Mouse (Mus musculus) retina, postnatal 7 days (tissue): Measurements from ENCODE around the gene Tulp2.
"Not testable (repeated sequence)": the region's sequence is repeated elsewhere in the genome, so short reads cannot be mapped to it uniquely, and the experiment has no call there.

ENCODE experiments used
- DNase-seq: peaks from one replicate; pipeline ENCODE4 v3.0.0-alpha.2; 2012; ENCODE audit warnings: low read depth, low spot score

Gene Tulp2

GRCm38 (mm10) chr7:45459564-45460140, 22.0 kb upstream of the Tulp2 start, which contains the start of gene Ftl1:
TSS of gene Ftl1 (minus strand) at chr7:45459884.
- peak; percentile 95 for DNase-seq

DNA sequence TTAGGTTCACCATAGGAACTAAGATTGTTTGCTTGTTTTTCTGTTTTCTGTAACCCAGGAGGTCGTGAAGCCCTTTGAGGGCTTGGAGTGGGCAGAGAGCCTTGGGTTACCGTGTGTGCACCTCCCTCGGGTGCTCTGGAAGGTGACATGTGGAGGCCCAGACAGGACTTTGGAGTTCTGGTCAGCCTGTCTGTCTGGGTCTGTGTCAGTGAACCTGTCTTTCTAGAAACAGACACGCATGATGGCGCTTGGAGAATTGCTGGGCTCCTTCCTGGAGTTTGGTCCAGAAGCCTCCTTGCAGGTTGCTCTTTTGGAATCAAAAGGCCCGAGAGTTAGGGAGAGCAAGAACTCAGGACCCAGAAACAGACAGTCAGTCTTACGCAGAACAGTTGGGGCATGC, 21.3 kb upstream of the Tulp2 start:
- no peak for DNase-seq

- DNase-seq: no peak
Observed at GRCm38 (mm10) chr7:45460860-45461314, 20.8 kb upstream of the Tulp2 start.

DNA sequence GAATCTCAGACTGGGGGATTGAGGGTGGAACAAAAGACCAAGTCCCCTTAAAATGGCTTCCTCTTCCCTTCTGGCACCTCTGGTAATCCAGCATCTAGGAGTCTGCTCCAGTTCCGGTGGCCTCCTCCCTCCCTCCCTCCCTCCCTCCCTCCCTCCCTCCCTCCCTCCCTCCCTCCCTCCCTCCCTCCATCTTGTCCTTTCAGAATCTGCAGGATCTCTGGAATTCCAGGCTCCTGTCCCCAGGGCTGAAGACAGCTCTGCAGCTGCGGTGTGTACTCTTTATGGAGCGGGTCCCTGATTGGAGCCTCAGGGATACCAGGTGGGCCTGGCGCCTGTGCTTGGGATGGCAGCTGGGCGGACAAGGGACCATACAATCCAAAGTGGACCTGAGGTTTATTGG, 20.4 kb upstream of the Tulp2 start:
- no peak for DNase-seq

- DNase-seq: no peak
Observed at GRCm38 (mm10) chr7:45461781-45462180, 19.9 kb upstream of the Tulp2 start.

DNA sequence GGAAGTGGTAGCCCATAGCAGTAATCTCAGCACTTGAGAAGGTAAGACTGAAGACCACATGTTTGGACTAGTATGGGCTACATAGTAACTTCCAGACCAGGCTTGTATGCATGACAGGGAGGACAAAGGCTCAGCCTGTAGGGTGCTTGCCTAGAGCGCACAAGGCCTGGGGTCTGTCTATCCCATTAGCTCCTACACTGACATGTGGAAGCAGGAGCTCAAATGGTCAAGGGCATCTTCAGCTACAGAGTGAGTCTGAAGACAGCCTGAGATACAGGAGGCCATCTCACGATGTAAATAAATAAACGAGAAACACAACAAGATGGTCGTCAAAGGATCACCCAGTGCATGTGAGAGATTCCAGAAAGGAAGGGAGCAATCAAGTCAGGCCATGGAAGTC, 19.4 kb upstream of the Tulp2 start:
- DNase-seq: no peak

DNA sequence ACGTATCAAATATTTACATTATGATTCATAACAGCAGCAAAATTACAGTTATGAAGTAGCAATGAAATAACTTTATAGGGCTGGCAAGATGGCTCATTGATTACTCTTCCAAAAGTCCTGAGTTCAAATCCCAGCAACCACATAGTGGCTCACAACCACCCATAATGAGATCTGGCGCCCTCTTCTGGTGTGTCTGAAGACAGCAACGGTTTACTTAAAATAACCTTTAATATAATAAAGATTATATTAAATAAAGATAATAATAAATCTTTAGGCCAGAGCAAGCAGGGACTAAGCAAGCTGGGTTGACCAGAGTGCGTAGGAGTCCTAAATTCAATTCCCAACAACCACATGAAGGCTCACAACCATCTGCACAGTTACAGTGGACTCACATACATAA, 18.8 kb upstream of the Tulp2 start:
- DNase-seq: not testable (repeated sequence)

DNA sequence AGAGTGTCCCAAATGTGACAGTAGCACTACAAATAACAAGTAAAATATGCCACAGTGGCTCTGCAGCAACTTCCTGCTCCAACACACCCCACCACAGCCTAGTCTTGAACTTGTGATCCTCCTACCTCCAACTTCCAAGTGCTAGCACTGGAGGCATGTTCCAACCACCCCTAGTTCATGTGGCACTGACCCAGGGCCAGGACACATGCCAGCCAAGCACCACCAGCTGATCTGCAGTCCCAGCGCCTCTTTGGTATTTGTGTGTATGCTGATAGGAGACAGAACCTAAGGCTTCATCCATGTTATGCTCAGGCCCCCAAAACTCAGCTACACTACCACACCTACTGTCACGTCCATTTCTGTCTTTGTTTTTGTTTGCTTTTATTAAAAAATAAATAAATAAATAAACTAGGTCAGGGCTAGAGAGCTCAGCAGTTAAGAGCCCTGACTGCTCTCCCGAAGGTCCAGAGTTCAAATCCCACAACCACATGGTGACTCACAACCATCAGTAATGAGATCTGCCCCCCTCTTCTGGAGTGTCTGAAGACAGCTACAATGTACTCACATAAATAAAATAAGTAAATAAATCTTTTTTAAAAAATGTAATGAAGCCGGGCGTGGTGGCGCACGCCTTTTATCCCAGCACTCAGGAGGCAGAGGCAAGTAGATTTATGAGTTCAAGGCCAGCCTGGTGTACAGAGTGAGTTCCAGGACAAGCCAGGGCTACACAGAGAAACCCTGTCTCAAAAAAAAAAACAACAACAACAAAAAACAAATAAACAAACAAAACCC, 17.5 kb upstream of the Tulp2 start:
- no peak for DNase-seq

GRCm38 (mm10) chr7:45465112-45465511, 16.6 kb upstream of the Tulp2 start:
- no peak for DNase-seq

GRCm38 (mm10) chr7:45465549-45465948, 16.1 kb upstream of the Tulp2 start:
- no peak for DNase-seq

- peak; percentile 96 for DNase-seq
Observed at GRCm38 (mm10) chr7:45466283-45467089, 15.2 kb upstream of the Tulp2 start, which contains the start of gene Bax. TSS of gene Bax (minus strand) at chr7:45466898.

DNA sequence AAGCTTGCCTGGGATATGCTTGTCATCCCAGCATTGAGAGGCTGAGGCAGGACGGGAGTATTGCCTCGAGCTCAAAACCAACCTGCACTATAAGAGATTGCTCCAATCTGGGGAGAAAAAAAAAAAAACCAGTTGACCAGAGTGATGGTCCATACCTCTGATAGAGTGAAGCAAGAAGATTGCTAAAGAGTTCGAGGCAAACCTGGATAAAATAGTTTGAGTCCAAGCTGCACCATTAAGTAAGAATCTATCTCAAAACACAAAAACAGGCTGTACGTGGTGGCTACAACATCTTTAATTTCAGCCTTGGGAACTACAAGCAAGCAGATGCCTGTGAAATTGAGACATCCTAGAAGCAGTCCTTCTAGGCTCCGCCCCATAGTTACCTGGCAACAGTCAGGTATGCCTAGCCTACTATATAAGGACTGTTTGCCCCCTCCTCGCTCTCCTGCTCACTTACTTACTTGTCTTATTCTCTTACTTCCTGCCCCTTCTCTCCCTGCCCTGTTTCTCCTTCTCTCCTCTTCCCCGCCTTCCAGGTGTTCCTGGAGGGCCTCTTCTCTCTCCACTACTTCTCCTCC, 14.5 kb upstream of the Tulp2 start:
- DNase-seq: no peak

- DNase-seq: no peak
Observed at GRCm38 (mm10) chr7:45470869-45471268, 10.8 kb upstream of the Tulp2 start.

GRCm38 (mm10) chr7:45475291-45475969, 6.2 kb upstream of the Tulp2 start:
- DNase-seq: no peak

DNA sequence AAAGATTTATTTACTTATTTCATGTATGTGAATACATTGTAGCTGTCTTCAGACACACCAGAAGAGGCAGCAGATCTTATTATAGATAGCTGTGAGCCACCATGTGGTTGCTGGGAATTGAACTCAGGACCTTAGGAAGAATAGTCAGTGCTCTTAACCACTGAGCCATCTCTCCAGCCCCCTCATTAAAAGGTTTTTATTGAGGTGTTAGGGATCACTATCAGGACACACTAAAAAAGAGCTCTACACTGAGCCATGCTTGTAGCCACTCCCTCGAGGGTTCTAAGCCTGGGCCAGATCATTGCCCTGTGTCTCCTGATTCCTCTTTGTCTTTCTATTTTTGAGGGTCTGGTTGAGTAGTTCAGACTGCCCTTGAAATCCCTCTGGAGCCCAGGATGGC, 5.2 kb upstream of the Tulp2 start:
- DNase-seq: no peak

DNA sequence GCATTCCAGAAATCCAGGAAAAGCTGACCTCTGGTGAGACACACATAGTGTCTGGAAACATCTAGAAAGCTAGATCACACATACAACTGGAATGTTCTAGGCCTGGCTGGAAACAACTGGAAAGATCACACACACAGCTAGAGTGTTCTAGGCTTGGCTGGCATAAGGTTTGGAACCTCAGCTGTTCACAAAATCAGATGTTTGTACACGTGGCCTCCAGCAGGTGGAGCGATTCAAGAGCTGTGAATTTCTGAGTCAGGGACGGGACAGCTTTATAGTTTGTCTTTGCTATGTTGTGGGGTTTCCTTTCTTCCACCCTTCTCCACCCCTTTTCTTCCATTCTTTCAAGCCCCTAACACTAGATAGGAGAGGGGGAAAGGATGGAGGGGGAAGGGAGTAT, 4.7 kb upstream of the Tulp2 start:
- DNase-seq: no peak

- DNase-seq: no peak
Observed at GRCm38 (mm10) chr7:45478774-45479173, 2.9 kb upstream of the Tulp2 start.

GRCm38 (mm10) chr7:45480310-45480709, 1.4 kb upstream of the Tulp2 start:
- DNase-seq: not testable (repeated sequence)

DNA sequence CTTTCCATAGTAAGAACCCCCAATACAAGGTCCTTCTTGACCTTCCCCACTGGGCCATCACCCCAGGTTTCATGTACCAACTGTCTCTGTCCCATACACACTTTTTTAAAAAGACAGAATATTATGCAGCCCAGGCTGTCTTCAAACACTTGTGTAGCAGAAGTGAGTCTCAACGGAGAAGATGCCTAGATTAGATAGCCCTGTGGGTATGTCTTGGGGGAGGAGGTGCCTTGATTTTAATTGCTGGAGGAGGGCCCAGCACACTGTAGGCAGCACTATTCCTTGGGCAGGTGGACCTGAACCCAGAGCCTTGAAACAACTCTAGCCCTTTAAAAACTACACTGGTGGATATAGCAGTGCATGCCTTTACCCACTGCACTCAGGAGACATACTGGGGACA, 489 bp downstream of the Tulp2 start:
- no peak for DNase-seq

DNA sequence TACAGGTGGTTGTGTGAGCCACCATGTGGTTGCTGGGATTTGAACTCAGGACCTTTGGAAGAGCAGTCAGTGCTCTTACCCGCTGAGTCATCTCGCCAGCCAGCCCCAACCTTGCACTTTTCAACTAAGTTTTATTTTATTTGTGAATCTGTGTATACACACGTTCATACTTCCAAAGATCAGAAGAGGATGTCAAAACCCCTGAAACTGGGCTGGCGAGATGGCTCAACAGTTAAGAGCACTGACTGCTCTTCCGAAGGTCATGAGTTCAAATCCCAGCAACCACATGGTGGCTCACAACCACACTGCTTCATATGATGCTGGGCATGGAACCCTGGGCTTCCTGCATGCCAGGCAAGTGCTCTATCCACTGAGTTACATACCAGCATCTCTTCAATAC, 3.3 kb downstream of the Tulp2 start:
- not testable (repeated sequence) for DNase-seq

GRCm38 (mm10) chr7:45486158-45486557, 4.5 kb downstream of the Tulp2 start:
- DNase-seq: no peak
